8 mouse cellular contexts compared by ENCODE assay signal in the genomic region with DNA sequence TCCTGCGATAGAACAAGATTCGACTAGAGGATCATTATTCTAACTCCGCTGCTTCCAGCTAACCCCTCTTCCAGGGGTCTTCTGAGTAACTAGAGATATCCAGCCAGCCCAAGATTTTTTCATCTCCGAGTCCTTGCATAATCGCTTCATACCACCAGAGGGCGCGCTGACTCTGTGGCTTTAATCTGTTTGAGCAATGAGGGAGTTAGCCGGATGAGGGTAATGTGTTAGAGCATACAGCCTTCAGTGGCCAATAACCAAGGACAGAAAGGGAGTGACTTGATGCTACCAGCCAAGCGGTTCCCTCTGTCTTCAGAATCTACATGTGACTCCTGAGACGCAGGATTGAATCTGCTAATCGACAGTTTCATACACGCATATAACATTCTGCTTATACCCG. TPM values are rescaled to one million over a fixed set of nuclear protein-coding genes. Genes with fewer than 3 reads are reported as not detected.
DNase-seq lines count a peak whose midpoint lies in the region; TF ChIP-seq lines count a peak whose summit lies in the region.

No protein-coding gene starts in this region.

- no peak overlapping the region for H3K4me3 ChIP-seq in ES-Bruce4 (ENCODE audit: low read depth, low read length)

- no peak for TF ChIP-seq EP300 in ES-Bruce4 (IDR thresholded peaks at IDR 0.05; ENCODE audit: insufficient read depth, low read depth, low read length)

- no peak overlapping the region for H3K9ac ChIP-seq in ES-Bruce4 (ENCODE audit: low read depth, poor library complexity, severe bottlenecking)

- peak; percentile 30 for DNase-seq in brain, embryonic 18.5 days (ENCODE audit: low read depth, low spot score)
- DNase-seq in fibroblast of lung, adult 2 months (ENCODE audit: low read depth): peak; percentile 53
- peak; percentile 81 to 88 for DNase-seq in heart, postnatal 14 days
- peak; percentile 68 to 89 for DNase-seq in layer of hippocampus, adult 18-20 months (ENCODE audit: low spot score in 2 of 2)
- DNase-seq in lung, postnatal 14 days: peak; percentile 89
- peak; percentile 79 for DNase-seq in ovary, postnatal 36 days (ENCODE audit: low spot score)
- peak; percentile 87 for DNase-seq in thymus, postnatal 25 days

- H3K4me1 ChIP-seq in ES-Bruce4 (ENCODE audit: control insufficient read depth, insufficient read depth, low read length): no peaks in the 10 kb centered on the region

- intact Hi-C loops in heart, postnatal 14 days (cut with DNase I): loop anchor here (1.0 to 5.0 kb wide), 4 partner anchors 28 to 86 kb away; a partner anchor contains a TSS

- no peak overlapping the region; the same call in 1 of the 2 replicates for H3K27ac ChIP-seq in ES-Bruce4 (ENCODE audit: insufficient read depth, low read length)

- peak; percentile 72 for TF ChIP-seq CTCF in ES-Bruce4 (IDR thresholded peaks at IDR 0.05; ENCODE audit: low read depth, low read length)

- peaks cover 3% of the 10 kb centered on the region; the same call in 1 of the 2 replicates for H3K27me3 ChIP-seq in ES-Bruce4 (ENCODE audit: control insufficient read depth, insufficient read depth, low read length, poor library complexity, severe bottlenecking)

- H3K9me3 ChIP-seq in ES-Bruce4 (replicated peaks; ENCODE audit: control insufficient read depth, insufficient read depth, low read length, poor library complexity, severe bottlenecking): peaks cover 3% of the 10 kb centered on the region; the same call in 1 of the 2 replicates

- no peaks in the 10 kb centered on the region for H3K36me3 ChIP-seq in ES-Bruce4 (ENCODE audit: control insufficient read depth, insufficient read depth, low read length, poor library complexity, severe bottlenecking)

- TF ChIP-seq POLR2A in ES-Bruce4 (IDR thresholded peaks at IDR 0.05; ENCODE audit: insufficient read depth, low read length): no peak

RNA-seq across cellular contexts. Expression of a gene that starts 4.0 kb away (rescaled TPM):
- polyA plus RNA-seq in ES-Bruce4 (2011; ENCODE audit: insufficient read depth, insufficient read length, low read depth, missing spikeins): 10.8 and 13.2 TPM in 2 replicates
- 1 to 10 TPM in 1 of 2 experiments, under 1 TPM in 1; 0.45 to 1.0 TPM for total RNA-seq in heart, postnatal 14 days (2021)
- total RNA-seq in layer of hippocampus, adult 18-20 months (2021): under 1 TPM in 1 of 2 experiments, not detected in 1; 0.12 TPM

RNA-seq across cellular contexts. Expression of a gene that starts 9.4 kb away (rescaled TPM):
- polyA plus RNA-seq in ES-Bruce4 (2011; ENCODE audit: insufficient read depth, insufficient read length, low read depth, missing spikeins): 18.0 and 19.6 TPM in 2 replicates
- total RNA-seq in heart, postnatal 14 days (2021): 1 to 10 TPM; 5.5 to 8.1 TPM
- 10 to 100 TPM; 22.8 to 25.6 TPM for total RNA-seq in layer of hippocampus, adult 18-20 months (2021)

RNA-seq across cellular contexts. Expression of a gene that starts 27.9 kb away (rescaled TPM):
- polyA plus RNA-seq in ES-Bruce4 (2011; ENCODE audit: insufficient read depth, insufficient read length, low read depth, missing spikeins): 75.7 and 82.1 TPM in 2 replicates
- 10 to 100 TPM; 12.2 to 13.8 TPM for total RNA-seq in heart, postnatal 14 days (2021)
- total RNA-seq in layer of hippocampus, adult 18-20 months (2021): 10 to 100 TPM; 18.6 to 20.8 TPM

Comparison
In these comparisons a context has a peak if more than half of its experiments do, and no peak if none do; other contexts are left out.
1. DNase-seq: peak in every context shown above with its lines; median percentile 89 in lung, postnatal 14 days; 87 in thymus, postnatal 25 days; 84 in heart, postnatal 14 days; 79 in ovary, postnatal 36 days; 78 in layer of hippocampus, adult 18-20 months; 53 in fibroblast of lung, adult 2 months; 30 in brain, embryonic 18.5 days.